Mouse (Mus musculus) midbrain, postnatal 0 days (tissue): Measurements from ENCODE around the gene Gm42688. TPM values are rescaled to one million over a fixed set of nuclear protein-coding genes. Genes with fewer than 3 reads are reported as not detected.

ENCODE experiments used
- ATAC-seq: fragments of 200-750 bp; cut with Nextera tagmentation; 2 replicates; pipeline ENCODE4 v1.8.0; 2017; ENCODE audit warnings: moderate number of reproducible peaks, mild to moderate bottlenecking, moderate TSS enrichment, moderate library complexity; ENCODE audit not compliant: low FRiP score
- DNase-seq: peaks from one replicate; pipeline ENCODE4 v3.0.0-alpha.2; 2015; ENCODE audit warnings: low spot score
- H3K27ac ChIP-seq: fragments of 300-500 bp; sonication (generic); 2 replicates; pipeline ENCODE4 v1.5.1; 2014; ENCODE audit warnings: low read depth, mild to moderate bottlenecking, low read length, mixed read lengths
- H3K27me3 ChIP-seq: fragments of 300-500 bp; sonication (generic); 2 replicates; pipeline ENCODE4 v1.6.1; 2014; ENCODE audit warnings: low read length, control low read depth, mixed read lengths; ENCODE audit not compliant: insufficient read depth
- H3K36me3 ChIP-seq: fragments of 300-500 bp; sonication (generic); 2 replicates; pipeline ENCODE4 v1.6.1; 2014; ENCODE audit warnings: low read length, control low read depth, mixed read lengths; ENCODE audit not compliant: insufficient read depth
- H3K4me1 ChIP-seq: fragments of 300-500 bp; sonication (generic); 2 replicates; pipeline ENCODE4 v1.6.1; 2014; ENCODE audit warnings: mild to moderate bottlenecking, control low read depth, antibody characterized with exemption, low read length, mixed read lengths; ENCODE audit not compliant: insufficient read depth
- H3K4me2 ChIP-seq: fragments of 300-500 bp; sonication (generic); 2 replicates; pipeline ENCODE4 v1.6.1; 2014; ENCODE audit warnings: low read depth, mild to moderate bottlenecking, low read length, mixed read lengths; ENCODE audit not compliant: poor library complexity, severe bottlenecking
- H3K4me3 ChIP-seq: fragments of 300-500 bp; sonication (generic); 2 replicates; pipeline ENCODE4 v1.5.1; 2014; ENCODE audit warnings: low read depth, mild to moderate bottlenecking, low read length, moderate library complexity
- H3K9ac ChIP-seq: fragments of 300-500 bp; sonication (generic); replicated peaks from 2 replicates; pipeline ENCODE4 v1.6.1; 2014; ENCODE audit warnings: mild to moderate bottlenecking, low read length, moderate library complexity, mixed read lengths; ENCODE audit not compliant: poor library complexity, severe bottlenecking
- H3K9me3 ChIP-seq: fragments of 300-500 bp; sonication (generic); 2 replicates; pipeline ENCODE4 v1.6.1; 2016; ENCODE audit warnings: low read length, control low read depth
- CTCF ChIP-seq: IDR thresholded peaks from 2 replicates; pipeline ENCODE4 v1.5.1; 2016; ENCODE audit warnings: antibody characterized with exemption, mild to moderate bottlenecking
- WGBS: fragments of 180-500 bp; shearing (Covaris S2); extraction: QIAGEN DNeasy Blood & Tissue Kit; methylation state at CpG from one replicate; pipeline ENCODE4 v1.1.7; 2014; 5-methylcytosine and 5-hydroxymethylcytosine counted together
- polyA plus RNA-seq: library from polyadenylated mRNA; unstranded; fragments of >200 nt; fragmentation: Nextera tagmentation; extraction: Ambion mirVana; gene quantifications from 2 replicates; pipeline ENCODE4 v1.2.1, GENCODE M21; 2015
- total RNA-seq: library from RNA; depleted of rRNA; stranded (reverse); fragments of >200 nt; gene quantifications from 2 replicates; pipeline ENCODE4 v1.2.3, GENCODE M21; 2014

The Gm42688 gene
- total and polyA plus RNA-seq, 2 experiments from 2014 or later, result 3.5 to 4.4 TPM

DNA sequence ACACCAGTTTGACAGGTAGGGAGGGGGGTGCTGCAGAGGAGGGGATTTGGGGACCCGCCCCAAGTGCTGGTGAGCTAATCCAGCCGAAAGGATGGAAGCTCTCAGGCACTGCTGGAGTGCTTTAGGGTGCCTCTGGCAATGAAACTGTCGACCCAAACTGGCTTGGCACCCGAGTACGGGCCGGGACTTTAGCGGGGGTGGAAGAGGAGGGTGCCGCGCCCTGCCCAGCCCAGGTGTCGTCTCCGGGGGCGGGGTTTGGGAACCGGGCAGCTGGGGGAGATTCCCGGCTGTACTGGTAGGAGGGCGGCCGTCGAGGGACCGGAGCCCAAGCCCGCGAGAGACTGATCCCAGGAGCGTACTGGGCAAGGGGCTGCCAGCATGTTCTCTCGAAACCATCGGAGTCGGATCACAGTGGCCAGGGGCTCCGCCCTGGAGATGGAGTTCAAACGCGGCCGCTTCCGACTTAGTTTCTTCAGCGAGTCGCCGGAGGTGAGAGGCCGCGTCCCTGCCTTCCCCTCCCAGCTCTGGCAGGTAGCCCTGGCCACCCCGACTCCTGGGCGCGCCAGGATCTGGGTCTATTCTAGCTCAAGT lies 34.2 kb downstream of the Gm42688 start:
- H3K4me3 ChIP-seq, result peak overlapping the region; percentile 9; the same call in 1 of the 2 replicates
- TF ChIP-seq CTCF, result no peak
- H3K36me3 ChIP-seq, result no peaks in the 10 kb centered on the region
- DNase-seq, result no peak
- H3K9ac ChIP-seq, result 0 out of 2 replicates have a peak overlapping the region, but pooled peaks have one; percentile 24
- ATAC-seq, result no peak
- 6% methylated on average over 37 of the region's 37 CpGs for whole genome bisulfite sequencing
- no peak overlapping the region for H3K27ac ChIP-seq
- no peaks in the 10 kb centered on the region for H3K4me1 ChIP-seq
- H3K4me2 ChIP-seq, result peak overlapping the region; percentile 51
- H3K9me3 ChIP-seq, result no peaks in the 10 kb centered on the region
- peaks cover 7% of the 10 kb centered on the region for H3K27me3 ChIP-seq

DNA sequence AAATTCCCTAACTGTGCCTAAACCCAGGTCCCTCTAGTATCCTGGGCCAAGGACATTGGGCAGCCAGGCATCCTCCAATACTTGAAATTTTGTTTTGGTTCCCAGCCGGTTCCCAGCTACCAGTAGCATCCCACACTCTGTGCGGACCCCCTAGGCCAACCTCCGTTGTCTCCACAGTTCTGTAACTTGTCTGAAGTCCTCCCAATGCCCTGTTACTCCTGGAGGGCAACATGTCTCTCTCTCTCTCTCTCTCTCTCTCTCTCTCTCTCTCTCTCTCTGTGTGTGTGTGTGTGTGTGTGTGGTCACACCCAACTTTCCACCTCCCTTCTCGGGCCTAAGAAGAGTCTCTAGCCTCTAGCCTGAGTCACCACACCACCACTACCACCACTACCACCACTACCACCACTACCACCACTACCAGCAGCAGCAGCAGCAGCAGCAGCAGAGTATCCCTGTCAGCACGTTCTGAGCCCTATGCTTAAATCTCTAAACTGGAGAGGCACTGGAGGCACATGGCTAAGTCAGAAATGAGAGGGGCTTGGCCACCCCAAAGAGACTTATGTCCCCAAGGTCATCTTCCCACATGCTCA lies 35.0 kb downstream of the Gm42688 start:
- Histone ChIP-seq H3K9me3 (no peaks in the 10 kb centered on the region), H3K4me1 (no peaks in the 10 kb centered on the region), H3K4me3 (peak overlapping the region; percentile 30), H3K36me3 (no peaks in the 10 kb centered on the region), H3K27me3 (peaks cover 7% of the 10 kb centered on the region), H3K9ac (no peak overlapping the region), H3K4me2 (peak overlapping the region; percentile 51), H3K27ac (0 out of 2 replicates have a peak overlapping the region, but pooled peaks have one; percentile 82)
- no peak for TF ChIP-seq CTCF
- 22% methylated on average over 5 of the region's 5 CpGs for WGBS
- DNase-seq (no peak), ATAC-seq (no peak)

DNA sequence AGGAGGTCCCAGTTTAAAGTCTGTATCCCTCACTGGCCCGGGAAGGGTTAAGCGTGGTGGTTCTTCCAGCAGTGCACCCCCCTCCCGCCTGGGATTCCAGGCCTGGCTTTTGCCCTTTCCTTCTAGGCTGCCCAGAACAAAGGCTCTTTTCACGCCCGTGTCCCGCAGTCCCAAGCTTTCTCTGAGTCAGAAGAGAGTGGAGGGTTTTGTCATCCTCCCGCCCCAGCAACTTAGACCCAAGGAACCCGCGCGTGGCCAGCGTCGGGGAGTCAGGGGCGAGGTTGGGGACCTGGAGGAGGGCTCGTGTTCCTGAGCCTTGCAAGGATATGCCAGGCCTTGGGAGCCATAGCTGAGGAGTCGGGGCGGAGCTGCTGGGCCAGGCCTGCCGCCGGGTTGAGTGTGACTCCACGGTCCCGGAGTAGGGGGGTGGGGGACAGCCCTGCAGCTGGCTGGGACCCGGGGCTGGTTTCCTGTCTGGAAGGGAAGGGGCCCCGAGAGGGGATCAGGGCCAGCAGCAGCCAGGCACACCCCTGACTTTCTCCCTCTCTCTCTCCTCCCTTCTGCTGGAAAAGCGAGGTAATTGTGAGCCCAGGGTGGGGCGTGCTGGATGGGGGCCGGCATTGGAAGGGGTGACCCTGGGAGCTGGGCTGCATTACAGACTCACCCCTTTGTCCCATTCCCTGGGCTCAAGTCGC lies 35.6 kb downstream of the Gm42688 start:
- no peaks in the 10 kb centered on the region for H3K36me3 ChIP-seq
- DNase-seq (peak; percentile 65), ATAC-seq (peak; percentile 63)
- H3K27me3 ChIP-seq, result peaks cover 7% of the 10 kb centered on the region
- no peaks in the 10 kb centered on the region for H3K9me3 ChIP-seq
- H3K9ac ChIP-seq, result 0 out of 2 replicates have a peak overlapping the region, but pooled peaks have one; percentile 19
- H3K27ac ChIP-seq, result peak overlapping the region; percentile 82
- TF ChIP-seq CTCF, result no peak
- H3K4me1 ChIP-seq, result peaks cover 2% of the 10 kb centered on the region; the same call in 1 of the 2 replicates
- 3% methylated on average over 25 of the region's 26 CpGs for WGBS
- H3K4me2 ChIP-seq, result peak overlapping the region; percentile 51
- peak overlapping the region; percentile 30 for H3K4me3 ChIP-seq

DNA sequence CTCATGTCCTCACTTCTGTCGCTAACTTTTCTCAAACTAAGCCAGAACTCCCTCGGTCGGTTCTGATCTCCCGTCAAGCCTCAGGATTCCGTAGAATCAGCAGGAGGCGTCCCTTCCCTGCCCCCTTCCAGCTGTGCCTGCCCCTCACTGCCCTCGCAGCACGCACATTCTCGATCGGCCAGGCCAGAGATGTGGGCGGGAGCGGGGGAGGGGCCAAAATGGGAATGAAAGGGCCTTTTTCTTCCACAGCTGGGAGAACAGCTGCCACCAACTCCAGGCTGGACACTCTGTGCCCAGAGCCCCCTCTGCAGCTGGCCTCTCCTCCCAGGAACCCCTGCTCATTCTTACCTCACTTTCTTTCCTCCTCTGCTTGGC lies 36.1 kb downstream of the Gm42688 start:
- Histone ChIP-seq H3K36me3 (no peaks in the 10 kb centered on the region), H3K9ac (peak overlapping the region; percentile 42; the same call in 1 of the 2 replicates), H3K4me3 (peak overlapping the region; percentile 30), H3K4me2 (peak overlapping the region; percentile 51), H3K27me3 (peaks cover 7% of the 10 kb centered on the region), H3K4me1 (peaks cover 4% of the 10 kb centered on the region; the same call in 1 of the 2 replicates), H3K27ac (peak overlapping the region; percentile 82), H3K9me3 (no peaks in the 10 kb centered on the region)
- TF ChIP-seq CTCF, result no peak
- ATAC-seq (peak; percentile 49), DNase-seq (peak; percentile 62)
- 3% methylated on average over 12 of the region's 12 CpGs for WGBS

DNA sequence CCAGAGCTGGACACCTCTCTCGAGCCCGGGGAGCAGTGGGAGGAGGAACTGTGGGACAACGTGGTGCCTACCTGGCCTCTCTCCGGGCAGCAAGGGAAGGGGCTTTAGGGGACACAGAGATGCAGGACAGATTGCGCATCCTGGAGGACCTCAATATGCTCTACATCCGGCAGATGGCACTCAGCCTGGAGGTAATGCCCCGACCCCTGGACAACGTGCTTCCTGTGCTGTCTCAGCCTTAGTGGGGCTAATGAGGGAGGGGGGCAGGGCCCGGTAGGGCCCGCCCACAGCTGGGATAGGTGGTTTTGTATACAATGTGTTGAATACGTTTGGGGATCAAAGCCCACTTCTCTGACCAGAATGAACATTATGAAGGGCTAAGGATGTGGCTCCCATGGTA lies 36.6 kb downstream of the Gm42688 start:
- Histone ChIP-seq H3K4me2 (peak overlapping the region; percentile 51), H3K4me1 (peaks cover 4% of the 10 kb centered on the region; the same call in 1 of the 2 replicates), H3K27me3 (peaks cover 7% of the 10 kb centered on the region), H3K27ac (peak overlapping the region; percentile 82), H3K9ac (peak overlapping the region; percentile 42; the same call in 1 of the 2 replicates), H3K9me3 (no peaks in the 10 kb centered on the region), H3K36me3 (no peaks in the 10 kb centered on the region), H3K4me3 (no peak overlapping the region)
- peak; percentile 40 for DNase-seq
- WGBS, result 2% methylated on average over 11 of the region's 11 CpGs
- TF ChIP-seq CTCF, result peak; percentile 47
- ATAC-seq, result peak; percentile 19; the same call in 1 of the 2 replicates
